Mouse (Mus musculus): ENCODE measurements at regions not wholly inside any gene's neighbourhood (a gene's known extent, or its start where the extent isn't known, plus 50 kb on each side); places are given as distances from the start of the nearest gene placed in this dataset.
A peak's percentile ranks its signal among the peaks of the same experiment; 100 is the strongest.

- DNase-seq (ENCODE audit: low spot score) = no peak
- TF ChIP-seq EP300 (IDR thresholded peaks at IDR 0.05) (no peak), CTCF (IDR thresholded peaks at IDR 0.05) (no peak)
- H3K27ac ChIP-seq (ENCODE audit: low read length) = no peak overlapping the region
- H3K4me3 ChIP-seq (ENCODE audit: low read depth, low read length) = no peak overlapping the region
- 60% methylated on average over 1 of the region's 1 CpGs for WGBS
- no peaks in the 10 kb centered on the region for H3K27me3 ChIP-seq (replicated peaks; ENCODE audit: insufficient read depth, low read length)
- H3K4me1 ChIP-seq (ENCODE audit: insufficient read depth, low read depth, low read length) = no peaks in the 10 kb centered on the region
- H3K9me3 ChIP-seq (ENCODE audit: low read length) = no peaks in the 10 kb centered on the region
- no peak for ATAC-seq
- H3K9ac ChIP-seq (replicated peaks; ENCODE audit: low read depth) = no peak overlapping the region
- H3K4me2 ChIP-seq (replicated peaks; ENCODE audit: low read depth, low read length) = no peak overlapping the region
- no peaks in the 10 kb centered on the region for H3K36me3 ChIP-seq (ENCODE audit: insufficient read depth, low read length)
These were observed 172.5 kb upstream of the Mctp2 start for GRCm38 (mm10) chr7:72478936-72479335.

DNA sequence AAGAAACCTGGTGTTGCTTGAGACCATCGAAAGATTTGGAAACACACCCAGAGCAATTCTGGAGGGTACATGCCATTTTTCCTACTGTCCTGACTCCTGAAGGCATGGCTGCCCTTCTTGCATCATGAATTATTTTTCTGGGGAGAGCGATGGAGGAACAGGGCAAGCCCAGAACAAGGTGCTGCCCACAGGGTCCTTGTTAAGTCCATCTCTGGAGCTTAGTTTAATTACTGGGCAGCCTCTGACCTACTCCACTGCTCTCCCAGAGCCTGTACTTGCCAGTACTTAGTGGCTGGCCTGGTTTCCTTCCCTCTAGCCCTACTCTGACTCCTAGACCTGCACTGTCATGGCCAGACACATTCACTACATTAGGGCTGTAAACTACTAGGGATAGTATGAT lies 174.9 kb upstream of the Mctp2 start:
- WGBS = 82% methylated on average over 2 of the region's 2 CpGs
- TF ChIP-seq CTCF (IDR thresholded peaks at IDR 0.05) = no peak
- no peak for TF ChIP-seq EP300 (IDR thresholded peaks at IDR 0.05)
- H3K36me3 ChIP-seq (ENCODE audit: insufficient read depth, low read length) = no peaks in the 10 kb centered on the region
- no peak overlapping the region for H3K9ac ChIP-seq (replicated peaks; ENCODE audit: low read depth)
- no peak overlapping the region for H3K27ac ChIP-seq (ENCODE audit: low read length)
- DNase-seq (ENCODE audit: low spot score) = no peak
- no peaks in the 10 kb centered on the region for H3K27me3 ChIP-seq (replicated peaks; ENCODE audit: insufficient read depth, low read length)
- H3K9me3 ChIP-seq (ENCODE audit: low read length) = no peaks in the 10 kb centered on the region
- no peak overlapping the region for H3K4me3 ChIP-seq (ENCODE audit: low read depth, low read length)
- no peak overlapping the region for H3K4me2 ChIP-seq (replicated peaks; ENCODE audit: low read depth, low read length)
- no peak for ATAC-seq
- no peaks in the 10 kb centered on the region for H3K4me1 ChIP-seq (ENCODE audit: insufficient read depth, low read depth, low read length)

GRCm38 (mm10) chr7:72490161-72490560 lies 183.8 kb upstream of the Mctp2 start:
- Histone ChIP-seq H3K4me3 (ENCODE audit: low read depth, low read length) (no peak overlapping the region), H3K36me3 (ENCODE audit: insufficient read depth, low read length) (no peaks in the 10 kb centered on the region), H3K9me3 (ENCODE audit: low read length) (no peaks in the 10 kb centered on the region), H3K27me3 (replicated peaks; ENCODE audit: insufficient read depth, low read length) (no peaks in the 10 kb centered on the region), H3K4me1 (ENCODE audit: insufficient read depth, low read depth, low read length) (no peaks in the 10 kb centered on the region), H3K4me2 (replicated peaks; ENCODE audit: low read depth, low read length) (no peak overlapping the region), H3K27ac (ENCODE audit: low read length) (no peak overlapping the region), H3K9ac (replicated peaks; ENCODE audit: low read depth) (no peak overlapping the region)
- TF ChIP-seq EP300 (IDR thresholded peaks at IDR 0.05) (no peak), CTCF (IDR thresholded peaks at IDR 0.05) (no peak)
- DNase-seq (ENCODE audit: low spot score) (no peak), ATAC-seq (no peak)

DNA sequence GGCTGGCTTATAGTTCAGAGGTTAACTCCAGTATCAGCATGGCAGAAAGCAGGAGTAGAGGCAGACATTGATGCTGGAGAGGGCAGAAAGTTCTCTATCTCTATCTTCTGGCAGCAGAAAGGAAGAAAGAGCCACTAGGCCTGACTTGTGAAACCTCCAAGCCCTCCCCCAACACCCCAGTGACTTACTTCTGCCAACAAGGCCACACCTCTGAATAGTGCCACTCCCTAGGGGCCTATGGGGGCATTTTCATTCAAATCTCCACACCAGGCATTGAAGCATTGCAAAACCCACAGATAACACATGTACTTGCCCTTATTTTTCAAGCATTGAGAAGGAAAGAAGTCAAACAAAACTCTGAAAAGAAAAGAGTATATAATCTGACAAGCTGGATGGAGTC lies 186.9 kb upstream of the Mctp2 start:
- Histone ChIP-seq H3K36me3 (ENCODE audit: insufficient read depth, low read length) (no peaks in the 10 kb centered on the region), H3K4me2 (replicated peaks; ENCODE audit: low read depth, low read length) (no peak overlapping the region), H3K9ac (replicated peaks; ENCODE audit: low read depth) (no peak overlapping the region), H3K4me3 (ENCODE audit: low read depth, low read length) (no peak overlapping the region), H3K9me3 (ENCODE audit: low read length) (no peaks in the 10 kb centered on the region), H3K4me1 (ENCODE audit: insufficient read depth, low read depth, low read length) (no peaks in the 10 kb centered on the region), H3K27me3 (replicated peaks; ENCODE audit: insufficient read depth, low read length) (no peaks in the 10 kb centered on the region), H3K27ac (ENCODE audit: low read length) (no peak overlapping the region)
- ATAC-seq (no peak), DNase-seq (ENCODE audit: low spot score) (no peak)
- TF ChIP-seq EP300 (IDR thresholded peaks at IDR 0.05) (no peak), CTCF (IDR thresholded peaks at IDR 0.05) (no peak)

DNA sequence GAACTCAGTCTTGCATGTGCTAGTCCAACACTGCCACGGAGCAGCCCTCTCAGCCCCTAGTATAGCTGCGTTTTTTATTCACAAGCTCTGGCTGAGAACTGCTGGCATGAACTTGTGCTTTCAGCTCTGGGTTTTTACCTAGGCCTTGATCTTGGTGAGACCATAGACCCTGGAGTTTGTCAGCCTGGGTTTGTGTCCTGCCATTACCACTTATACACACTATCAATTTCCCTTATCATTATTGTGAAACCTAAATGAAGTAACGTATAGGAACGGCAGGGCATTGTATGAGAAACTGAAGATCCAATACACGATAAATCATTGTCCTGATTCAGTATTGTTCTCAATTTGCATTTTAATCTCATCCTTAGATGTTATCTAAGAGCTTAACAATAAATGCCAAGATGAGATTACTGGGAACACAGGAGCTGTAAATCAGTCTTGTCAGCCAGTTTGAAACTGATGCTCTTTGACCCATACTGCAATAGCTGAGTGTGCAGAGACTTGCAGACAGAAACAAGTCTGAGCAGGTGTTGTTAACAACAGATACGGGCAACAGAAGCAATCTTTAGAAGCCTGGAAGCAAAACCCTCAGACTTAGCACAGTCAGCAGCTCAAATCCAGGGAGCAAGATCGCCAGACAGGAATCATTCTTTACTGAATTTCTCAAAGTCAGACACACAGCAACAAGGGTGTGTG lies 190.7 kb upstream of the Mctp2 start:
- Histone ChIP-seq H3K4me1 (ENCODE audit: insufficient read depth, low read depth, low read length) (no peaks in the 10 kb centered on the region), H3K9ac (replicated peaks; ENCODE audit: low read depth) (no peak overlapping the region), H3K27ac (ENCODE audit: low read length) (no peak overlapping the region), H3K27me3 (replicated peaks; ENCODE audit: insufficient read depth, low read length) (no peaks in the 10 kb centered on the region), H3K9me3 (ENCODE audit: low read length) (no peaks in the 10 kb centered on the region), H3K36me3 (ENCODE audit: insufficient read depth, low read length) (no peaks in the 10 kb centered on the region), H3K4me3 (ENCODE audit: low read depth, low read length) (no peak overlapping the region), H3K4me2 (replicated peaks; ENCODE audit: low read depth, low read length) (no peak overlapping the region)
- TF ChIP-seq EP300 (IDR thresholded peaks at IDR 0.05) (no peak), CTCF (IDR thresholded peaks at IDR 0.05) (no peak)
- DNase-seq (ENCODE audit: low spot score) (no peak), ATAC-seq (no peak)
- 47% methylated on average over 7 of the region's 7 CpGs for WGBS

DNA sequence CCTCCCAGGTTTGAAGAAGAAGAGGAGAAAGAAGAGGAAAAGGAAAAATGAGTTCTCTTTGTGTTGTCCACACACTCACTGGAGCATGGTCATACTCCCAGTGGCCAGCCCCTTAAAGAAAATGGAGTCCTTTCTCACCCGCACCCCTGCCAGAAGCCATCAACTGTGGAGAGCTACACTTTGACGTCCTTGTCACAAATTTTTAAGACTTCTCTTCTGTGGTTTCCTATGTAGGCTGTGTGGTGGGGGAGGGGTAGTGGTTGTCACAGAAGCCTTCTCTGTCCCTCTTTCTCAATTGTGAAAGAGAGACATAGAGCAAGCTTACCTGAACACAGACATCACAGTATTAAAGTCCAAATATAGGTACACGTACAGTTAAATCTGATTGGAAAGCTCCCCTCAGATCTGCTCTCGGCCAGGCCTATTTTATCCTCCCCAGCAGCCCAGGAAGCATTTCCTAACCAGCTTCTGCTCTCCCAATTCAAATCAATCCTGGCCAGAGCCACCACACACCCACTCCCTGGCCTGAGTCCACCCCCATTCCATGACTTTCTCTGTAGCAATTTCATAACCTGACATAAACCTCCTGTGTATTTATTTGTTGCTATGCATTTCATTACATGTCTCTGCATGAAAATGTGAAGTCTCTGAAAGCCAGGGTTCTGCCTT lies 192.3 kb upstream of the Mctp2 start:
- H3K9me3 ChIP-seq (ENCODE audit: low read length) = no peaks in the 10 kb centered on the region
- no peak overlapping the region for H3K9ac ChIP-seq (replicated peaks; ENCODE audit: low read depth)
- DNase-seq (ENCODE audit: low spot score) (peak; percentile 75), ATAC-seq (peak; percentile 61)
- H3K27ac ChIP-seq (ENCODE audit: low read length) = no peak overlapping the region
- no peaks in the 10 kb centered on the region for H3K4me1 ChIP-seq (ENCODE audit: insufficient read depth, low read depth, low read length)
- no peak for TF ChIP-seq EP300 (IDR thresholded peaks at IDR 0.05)
- TF ChIP-seq CTCF (IDR thresholded peaks at IDR 0.05) = no peak
- H3K36me3 ChIP-seq (ENCODE audit: insufficient read depth, low read length) = no peaks in the 10 kb centered on the region
- H3K4me3 ChIP-seq (ENCODE audit: low read depth, low read length) = no peak overlapping the region
- H3K27me3 ChIP-seq (replicated peaks; ENCODE audit: insufficient read depth, low read length) = no peaks in the 10 kb centered on the region
- WGBS = 52% methylated on average over 4 of the region's 4 CpGs
- H3K4me2 ChIP-seq (replicated peaks; ENCODE audit: low read depth, low read length) = no peak overlapping the region
